Mouse (Mus musculus): ENCODE data around the gene Lzts2.
"Not testable (repeated sequence)": the region's sequence is repeated elsewhere in the genome, so short reads cannot be mapped to it uniquely, and the experiment has no call there.

Lzts2 gene

DNA sequence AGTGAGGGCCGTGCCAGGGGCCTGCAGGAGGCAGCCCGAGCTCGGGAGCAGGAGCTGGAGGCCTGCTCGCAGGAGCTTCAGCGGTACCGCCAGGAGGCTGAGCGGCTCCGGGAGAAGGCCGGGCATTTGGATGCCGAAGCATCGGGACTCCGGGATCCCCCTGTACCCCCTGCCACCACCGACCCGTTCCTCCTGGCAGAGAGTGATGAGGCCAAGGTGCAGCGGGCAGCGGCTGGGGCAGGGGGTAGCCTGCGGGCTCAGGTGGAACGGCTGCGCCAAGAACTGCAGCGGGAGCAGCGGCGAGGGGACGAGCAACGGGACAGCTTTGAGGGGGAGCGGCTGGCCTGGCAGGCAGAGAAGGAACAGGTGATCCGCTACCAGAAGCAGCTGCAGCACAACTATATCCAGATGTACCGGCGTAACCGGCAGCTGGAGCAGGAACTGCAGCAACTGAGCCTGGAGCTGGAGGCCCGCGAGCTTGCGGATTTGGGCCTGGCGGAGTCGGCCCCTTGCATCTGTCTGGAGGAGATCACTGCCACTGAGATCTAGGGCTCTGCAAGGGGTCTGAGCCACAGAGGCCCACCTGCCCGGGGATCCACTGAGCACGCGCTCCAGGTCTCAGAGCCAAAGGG lies 11.8 kb downstream of the Lzts2 start:
- DNase-seq (ENCODE audit: low spot score in 2 of 2): no peak

DNA sequence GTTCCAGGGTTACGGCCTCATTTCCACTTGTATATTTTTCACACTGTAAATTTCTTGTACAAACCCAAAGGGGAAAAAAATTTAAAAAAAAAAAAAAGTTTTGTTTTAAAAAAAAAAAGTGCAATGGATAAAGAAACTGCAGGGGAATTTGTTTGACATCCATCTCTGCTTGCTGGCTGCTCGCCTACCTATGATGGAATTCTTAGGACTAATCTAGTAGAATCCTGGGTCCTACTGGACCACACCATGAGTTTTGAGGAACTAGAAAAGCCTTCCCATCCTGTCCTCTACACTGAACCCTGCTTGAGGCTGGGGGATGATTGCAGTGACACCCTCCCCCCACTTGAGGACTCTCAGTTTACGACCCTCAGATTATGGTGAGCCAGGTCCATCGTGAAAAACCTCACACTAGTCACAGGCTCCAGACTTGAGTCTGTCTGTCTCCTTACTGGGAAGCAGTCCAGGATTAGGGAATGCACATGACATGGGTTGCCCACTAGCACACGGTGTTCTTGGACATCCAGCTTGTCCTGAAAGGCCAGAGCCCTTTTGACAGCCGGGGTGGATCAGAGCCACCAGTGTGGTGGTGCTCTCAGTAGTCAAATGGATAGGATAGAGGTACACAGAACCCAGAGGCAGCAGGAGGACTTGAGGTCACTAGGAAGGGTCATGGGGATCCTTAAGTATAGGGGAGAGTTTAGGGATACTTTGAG lies 12.9 kb downstream of the Lzts2 start:
- no peak for DNase-seq (ENCODE audit: low spot score in 2 of 2)

DNA sequence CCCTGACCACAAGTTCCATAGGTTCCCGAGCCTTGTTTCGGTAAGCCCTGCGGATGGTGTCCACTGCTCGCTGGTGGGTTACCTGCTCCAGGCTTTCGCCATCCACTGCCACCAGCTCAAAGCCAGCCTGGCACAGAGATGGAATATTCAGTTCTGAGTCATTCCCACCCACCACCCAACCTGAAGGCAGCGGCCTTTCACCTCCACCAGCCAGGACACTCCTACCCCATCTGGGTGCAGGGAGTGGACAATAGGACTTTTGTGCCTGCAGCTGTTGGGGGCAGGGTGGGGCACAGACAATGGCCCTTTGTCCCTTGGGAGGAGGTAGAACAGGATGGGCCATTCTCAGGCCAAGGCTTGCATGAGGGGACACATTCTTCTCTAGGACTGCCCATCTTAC lies 13.6 kb downstream of the Lzts2 start:
- DNase-seq (ENCODE audit: low spot score in 2 of 2): no peak

DNA sequence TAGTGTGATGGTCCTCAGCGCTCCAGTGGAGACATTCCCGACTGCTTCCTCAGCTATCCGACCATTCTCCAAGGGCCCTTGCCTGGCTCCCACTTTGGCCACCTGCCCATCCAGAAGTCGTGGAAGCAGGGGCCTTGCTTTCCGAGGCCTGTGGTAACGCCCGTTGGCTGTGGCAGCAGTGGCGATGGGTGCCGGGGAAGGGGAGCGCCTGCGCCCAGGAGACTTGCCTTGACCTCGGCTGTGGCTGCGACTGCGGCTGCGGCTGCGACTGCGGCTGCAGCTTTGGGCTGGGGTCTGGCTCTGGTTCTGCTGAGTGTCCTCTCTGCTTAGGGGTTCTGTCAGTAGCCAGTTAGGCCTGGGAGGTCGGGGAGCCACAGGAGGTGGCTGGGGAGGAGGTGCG lies 14.5 kb downstream of the Lzts2 start:
- DNase-seq (ENCODE audit: low spot score in 2 of 2): no peak

DNA sequence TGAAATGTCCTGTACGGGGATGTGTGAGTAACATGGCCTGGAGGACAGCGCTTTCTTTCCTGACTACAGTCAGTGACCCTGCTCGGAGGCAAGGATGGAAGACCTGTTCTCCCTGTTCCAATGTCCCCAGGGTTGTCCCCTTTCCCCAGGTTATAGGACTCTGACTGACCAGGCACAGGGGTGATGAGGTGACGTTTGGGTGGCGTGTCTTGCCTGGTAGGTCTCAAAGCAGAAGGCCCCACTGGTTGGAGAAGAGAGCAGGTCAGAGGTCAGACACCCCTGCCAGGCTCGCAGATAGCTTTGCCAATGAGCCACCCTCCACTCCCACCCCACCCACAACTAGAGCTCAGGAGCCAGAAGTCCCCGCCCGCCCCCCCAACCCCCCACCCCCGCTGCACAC lies 15.4 kb downstream of the Lzts2 start:
- no peak for DNase-seq (ENCODE audit: low spot score in 2 of 2)

DNA sequence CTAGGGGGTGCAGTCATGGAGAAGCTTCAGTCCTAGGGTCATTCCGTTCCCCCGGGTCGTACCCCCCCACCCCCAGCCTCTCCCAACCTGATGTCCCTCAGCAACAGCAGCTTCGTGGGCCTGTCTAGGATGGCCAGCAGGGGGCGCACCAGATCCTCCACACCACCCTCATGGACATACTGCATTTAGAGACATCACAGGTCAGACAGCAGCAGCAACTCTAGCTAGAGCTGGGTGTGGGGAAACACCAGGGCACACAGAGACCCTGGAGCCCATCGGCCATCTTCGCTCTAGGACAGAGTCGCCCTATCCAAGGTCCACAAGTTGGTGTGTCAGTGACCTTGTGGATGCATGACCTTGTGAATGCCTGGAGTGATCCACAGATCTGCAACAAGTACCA lies 15.9 kb downstream of the Lzts2 start:
- peak in 1 of 2 experiments; percentile 48 for DNase-seq (ENCODE audit: low spot score in 2 of 2)

DNA sequence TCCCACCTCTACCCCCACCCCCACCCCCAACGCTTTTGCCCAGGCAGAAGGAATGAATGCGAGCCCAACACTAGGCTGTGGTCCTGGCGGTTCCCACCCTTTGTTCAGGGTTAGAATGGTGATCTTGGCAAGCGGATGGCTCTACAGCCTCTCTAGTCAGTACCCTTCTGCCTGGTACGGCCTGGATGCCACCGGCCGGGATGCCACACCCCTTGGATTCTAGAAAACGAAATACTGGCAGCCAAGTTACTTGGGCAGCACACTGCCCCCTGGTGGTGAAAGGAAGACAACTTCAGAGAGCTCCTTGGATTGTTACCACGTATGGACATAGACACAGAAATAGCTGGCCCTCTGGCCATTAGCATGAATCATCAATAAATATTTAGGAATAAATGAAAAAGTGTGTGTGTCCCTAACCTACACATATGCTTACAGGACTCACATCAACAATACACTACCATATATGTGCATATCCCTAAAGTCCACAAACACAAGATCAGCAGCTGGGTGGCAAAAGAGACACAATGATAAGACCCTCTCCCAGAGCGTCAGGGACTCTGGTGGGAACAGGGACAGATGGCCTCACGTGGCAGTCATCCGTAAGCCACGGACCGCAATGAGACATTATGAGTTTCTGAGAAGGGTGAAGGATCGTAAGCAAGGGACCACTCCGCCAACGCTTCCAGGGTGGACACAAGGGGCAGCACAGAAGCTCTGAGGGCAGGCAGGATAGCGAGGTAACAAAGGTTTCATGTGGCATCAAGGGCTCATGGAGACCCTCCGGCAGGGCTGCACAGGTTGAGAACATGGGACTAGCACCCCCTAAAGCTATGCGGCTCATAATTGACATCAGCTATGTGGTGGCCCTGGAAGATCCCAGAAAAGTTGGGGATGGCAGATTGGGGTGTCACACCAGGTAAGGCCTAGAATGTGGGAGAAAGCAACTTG lies 16.8 kb downstream of the Lzts2 start:
- DNase-seq (ENCODE audit: low spot score in 2 of 2): peak; percentile 37 to 66

DNA sequence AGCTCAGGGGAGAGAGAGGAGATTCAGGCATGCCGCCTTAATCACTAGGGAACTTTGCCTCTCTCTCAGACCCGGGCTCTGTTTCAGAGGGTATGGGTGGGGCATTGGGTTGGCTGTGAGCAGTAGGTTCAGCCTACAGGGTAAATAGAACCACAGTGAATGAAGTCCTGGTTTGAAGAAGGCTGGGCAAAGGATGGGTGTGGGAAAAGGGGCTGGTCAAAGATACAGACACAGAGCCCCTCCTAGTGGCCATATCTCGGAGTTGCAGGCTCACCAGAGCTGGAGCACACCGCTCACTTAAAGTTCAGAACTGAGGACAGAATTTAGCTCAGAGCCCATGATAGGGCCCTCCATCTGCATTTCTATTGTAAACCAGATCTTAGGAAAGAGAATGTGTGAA lies 17.6 kb downstream of the Lzts2 start:
- DNase-seq (ENCODE audit: low spot score in 2 of 2): peak; percentile 48 to 69

DNA sequence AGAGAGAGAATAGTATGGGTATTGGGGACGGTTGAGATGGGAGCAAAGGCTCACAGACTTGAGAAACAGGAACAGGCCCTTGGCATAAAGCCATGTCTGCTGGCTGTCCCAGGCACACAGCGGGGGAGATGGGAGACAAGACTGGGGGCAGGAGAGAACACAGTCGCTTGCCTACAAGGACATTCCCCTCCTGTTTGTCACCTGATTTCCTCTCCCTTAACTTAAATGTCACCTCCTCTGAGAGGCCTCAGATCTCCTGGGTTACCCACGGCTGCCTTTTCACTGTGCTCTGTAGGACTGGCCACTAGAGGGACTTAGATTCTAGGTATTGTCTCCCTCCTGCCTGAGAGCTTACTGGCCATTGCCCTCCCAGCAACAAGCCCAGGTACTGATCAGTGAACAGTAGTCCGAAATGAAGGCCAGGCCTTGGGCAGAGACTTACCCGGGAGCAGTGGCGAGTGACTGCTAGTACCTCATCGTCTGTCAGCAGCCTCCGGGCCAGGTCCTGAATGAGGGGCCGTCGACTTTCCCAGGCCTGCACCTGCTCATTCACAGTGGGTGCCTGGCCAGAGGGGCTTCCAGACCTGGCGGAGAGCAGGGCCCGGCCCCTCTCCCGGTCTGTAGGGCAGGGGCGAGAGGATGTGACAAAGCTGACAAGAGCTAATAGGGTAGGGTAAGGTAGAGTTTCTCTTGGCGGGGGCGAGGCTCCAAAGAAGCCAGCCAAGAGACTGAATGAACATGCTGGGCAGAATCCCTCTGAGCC lies 18.5 kb downstream of the Lzts2 start:
- no peak for DNase-seq (ENCODE audit: low spot score in 2 of 2)

DNA sequence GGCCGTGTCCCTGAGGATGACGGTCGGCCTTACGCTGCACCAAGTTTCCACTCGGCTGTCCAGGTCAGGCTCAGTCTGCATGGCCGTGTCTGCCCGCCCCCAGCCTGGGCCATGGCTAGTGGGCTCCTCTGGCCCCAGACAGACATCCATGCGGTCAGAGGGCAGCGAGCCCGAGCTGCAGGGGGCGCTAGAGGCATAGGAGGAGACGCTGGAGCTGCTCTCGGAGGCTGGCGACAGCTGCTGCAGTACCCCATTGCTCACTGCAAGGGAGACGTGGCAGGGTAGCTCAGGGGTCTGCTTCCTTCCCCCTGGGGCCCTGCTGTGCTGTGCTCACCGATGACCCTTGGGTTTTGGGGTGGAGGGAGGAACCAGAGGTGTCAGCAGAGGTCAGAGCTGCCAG lies 22.7 kb downstream of the Lzts2 start:
- DNase-seq (ENCODE audit: low spot score in 2 of 2): peak in 1 of 2 experiments; percentile 63

DNA sequence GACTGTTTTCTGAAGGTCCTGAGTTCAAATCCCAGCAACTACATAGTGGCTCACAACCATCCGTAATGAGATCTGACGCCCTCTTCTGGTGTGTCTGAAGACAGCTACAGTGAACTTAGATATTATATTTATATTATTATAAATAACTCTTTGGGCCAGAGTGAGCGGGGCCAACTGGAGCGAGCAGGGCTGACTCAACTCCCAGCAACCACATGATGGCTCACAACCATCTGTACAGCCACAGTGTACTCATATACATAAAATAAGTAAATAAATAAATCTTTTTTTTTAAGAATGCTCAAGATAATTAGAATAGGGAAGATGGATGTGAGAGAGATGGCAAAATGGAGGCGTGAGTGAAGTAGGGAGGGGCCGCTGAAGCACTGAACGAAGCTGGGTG lies 24.0 kb downstream of the Lzts2 start:
- DNase-seq (ENCODE audit: low spot score in 2 of 2): not testable (repeated sequence)

DNA sequence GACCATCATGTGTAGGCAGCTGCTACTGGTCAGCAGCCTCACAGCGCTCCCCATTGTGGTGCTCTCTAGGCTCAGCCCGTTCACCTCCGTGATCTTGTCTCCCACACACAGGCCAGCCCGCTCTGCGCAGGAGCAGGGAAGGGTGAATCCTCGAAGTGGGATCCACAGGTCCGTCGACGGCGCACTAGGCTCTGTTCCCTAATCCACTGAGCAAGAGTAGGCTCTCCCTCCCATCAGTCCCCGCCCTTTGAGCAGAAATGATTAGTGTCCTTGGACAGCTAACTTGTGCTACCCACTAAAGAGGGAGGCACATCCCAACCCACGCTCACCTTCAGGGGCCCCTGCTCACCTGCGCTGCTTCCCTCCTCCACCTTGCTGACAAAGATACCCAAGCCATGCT lies 26.0 kb downstream of the Lzts2 start:
- DNase-seq (ENCODE audit: low spot score in 2 of 2): no peak

DNA sequence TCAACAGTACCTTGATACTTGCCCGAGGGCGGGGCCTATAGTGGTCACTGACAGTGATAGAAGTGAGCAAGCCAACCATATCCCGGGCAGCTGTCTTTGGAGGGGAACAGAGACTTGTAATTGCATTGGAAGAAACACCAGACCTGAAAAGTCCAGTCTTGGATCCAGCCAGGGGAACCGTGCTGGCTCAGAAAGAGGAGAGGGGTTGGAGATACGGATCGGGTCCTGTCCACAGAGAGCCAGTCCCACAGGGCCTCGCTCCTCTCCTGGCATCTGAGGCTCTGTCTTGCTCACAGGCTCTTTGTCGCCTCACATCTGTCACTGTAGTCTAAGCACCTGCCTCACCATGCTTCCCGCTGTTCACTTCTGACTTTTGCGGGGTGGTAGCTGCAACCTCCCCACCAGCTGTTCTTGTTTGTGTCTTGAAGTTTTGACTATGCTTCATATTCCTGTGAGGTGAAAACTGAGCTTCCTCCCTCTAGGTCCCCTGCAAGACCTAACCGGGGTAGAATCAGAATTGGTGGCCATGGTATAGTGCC lies 30.2 kb downstream of the Lzts2 start:
- DNase-seq (ENCODE audit: low spot score in 2 of 2): no peak

DNA sequence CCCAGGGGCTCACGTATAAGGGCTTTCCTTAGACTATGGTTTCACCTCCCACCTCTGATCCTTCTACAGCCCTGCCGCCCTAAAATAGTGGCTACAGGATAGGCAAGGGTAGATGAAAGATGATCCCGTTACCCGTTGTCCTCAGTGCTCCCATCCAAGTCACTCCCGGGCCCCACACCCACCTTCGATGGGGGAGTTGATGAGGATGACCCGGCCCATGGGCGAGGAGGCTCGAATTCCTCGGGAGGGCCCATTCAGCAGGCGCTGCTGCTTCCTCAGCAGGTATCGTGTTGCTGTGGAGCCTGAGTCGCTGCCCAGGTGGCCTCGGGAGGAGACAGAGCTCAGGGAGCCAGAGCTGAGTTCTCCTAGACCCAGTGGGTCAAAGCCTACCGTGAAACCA lies 31.0 kb downstream of the Lzts2 start:
- DNase-seq (ENCODE audit: low spot score in 2 of 2): no peak

DNA sequence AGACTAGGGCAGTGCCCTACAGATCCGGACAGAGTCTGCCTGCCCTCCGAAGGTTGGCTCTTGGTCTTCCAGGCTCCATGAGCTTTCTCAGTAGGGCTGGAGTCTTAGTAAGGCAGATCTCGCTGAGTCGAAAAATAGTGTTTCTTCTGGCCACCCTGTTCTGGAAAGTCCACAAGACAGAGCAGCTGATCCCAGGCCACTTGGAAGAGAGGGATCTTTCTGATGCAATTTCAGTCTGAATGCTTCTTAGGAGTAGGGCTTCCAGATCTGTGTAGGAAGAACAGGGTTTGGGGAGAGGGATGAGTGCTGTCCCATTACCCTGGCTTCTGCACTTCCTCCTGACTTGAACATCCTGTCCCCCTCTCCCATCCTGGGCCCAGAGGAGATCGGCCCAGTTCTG lies 31.4 kb downstream of the Lzts2 start, which contains the start of gene Pdzd7:
TSS of gene Pdzd7 (minus strand) at position 67 of the 400 bp plus-strand sequence.
- no peak for DNase-seq (ENCODE audit: low spot score in 2 of 2)

DNA sequence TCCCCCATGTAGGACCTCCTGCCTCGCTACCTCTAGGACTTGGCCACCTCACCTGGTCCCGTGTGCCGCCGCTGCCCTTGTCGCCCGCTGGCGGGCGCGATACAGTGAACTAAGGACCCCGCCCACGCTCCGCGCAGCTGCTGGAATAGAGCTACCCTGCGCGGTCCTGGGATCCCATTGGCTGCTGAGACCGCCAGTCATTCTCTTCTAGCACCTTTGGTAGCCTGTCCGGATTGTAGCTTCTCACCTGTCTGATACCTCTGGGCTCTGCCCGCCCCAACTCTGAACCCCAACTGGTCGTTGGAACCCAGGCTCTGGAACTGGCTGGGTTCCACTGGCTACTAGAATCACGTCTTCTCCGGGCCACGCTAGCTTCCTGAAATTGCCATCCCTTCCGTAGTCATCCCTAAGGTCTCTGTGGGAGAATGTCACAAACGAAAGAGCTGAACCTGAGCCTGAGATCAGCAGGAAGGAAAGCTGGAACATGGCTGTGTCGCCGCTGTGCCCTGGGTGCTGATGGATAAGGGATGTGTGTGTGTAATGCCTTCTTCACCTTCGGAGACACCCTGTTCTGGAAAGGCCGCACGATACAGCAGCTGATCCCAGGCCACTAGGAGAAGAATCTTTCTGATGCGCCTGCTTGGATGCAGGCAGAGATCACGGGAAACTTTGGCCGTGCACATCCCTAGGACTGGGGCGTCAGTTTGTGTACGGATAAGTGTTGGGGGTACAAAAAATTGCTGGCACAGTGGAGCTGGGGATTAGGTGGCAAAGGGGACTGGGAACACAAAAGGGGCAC lies 32.5 kb downstream of the Lzts2 start:
- DNase-seq (ENCODE audit: low spot score in 2 of 2): peak; percentile 81 to 86

DNA sequence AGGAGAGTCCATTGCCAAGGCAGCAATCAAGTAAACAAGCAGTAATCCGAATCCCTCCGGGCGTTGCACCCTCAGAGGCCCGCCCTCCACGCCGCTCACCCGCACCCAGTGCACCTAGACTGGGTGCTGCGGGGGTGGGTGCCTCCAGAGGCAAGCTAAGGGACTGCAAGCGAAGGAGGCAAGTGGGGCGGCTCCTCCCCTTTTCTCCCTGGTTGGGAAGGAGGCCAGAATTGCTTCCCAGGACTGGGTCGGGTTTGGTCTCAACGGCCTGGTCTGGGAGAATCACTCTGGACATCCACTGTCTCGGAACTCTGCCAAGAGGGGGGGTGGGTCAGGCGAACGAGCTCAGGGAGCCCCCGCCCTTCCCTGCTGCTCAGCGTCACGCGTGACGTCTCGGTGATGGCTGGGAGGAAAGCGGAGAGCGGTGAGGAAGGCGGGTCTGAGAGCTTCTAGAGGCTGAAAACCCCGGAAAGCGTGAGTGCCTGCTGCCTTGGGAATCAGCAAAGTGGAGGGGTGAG lies 33.3 kb downstream of the Lzts2 start, which contains the start of gene Sfxn3:
TSS of gene Sfxn3 (plus strand) at position 87 of the 518 bp plus-strand sequence.
- peak; percentile 88 to 92 for DNase-seq (ENCODE audit: low spot score in 2 of 2)

DNA sequence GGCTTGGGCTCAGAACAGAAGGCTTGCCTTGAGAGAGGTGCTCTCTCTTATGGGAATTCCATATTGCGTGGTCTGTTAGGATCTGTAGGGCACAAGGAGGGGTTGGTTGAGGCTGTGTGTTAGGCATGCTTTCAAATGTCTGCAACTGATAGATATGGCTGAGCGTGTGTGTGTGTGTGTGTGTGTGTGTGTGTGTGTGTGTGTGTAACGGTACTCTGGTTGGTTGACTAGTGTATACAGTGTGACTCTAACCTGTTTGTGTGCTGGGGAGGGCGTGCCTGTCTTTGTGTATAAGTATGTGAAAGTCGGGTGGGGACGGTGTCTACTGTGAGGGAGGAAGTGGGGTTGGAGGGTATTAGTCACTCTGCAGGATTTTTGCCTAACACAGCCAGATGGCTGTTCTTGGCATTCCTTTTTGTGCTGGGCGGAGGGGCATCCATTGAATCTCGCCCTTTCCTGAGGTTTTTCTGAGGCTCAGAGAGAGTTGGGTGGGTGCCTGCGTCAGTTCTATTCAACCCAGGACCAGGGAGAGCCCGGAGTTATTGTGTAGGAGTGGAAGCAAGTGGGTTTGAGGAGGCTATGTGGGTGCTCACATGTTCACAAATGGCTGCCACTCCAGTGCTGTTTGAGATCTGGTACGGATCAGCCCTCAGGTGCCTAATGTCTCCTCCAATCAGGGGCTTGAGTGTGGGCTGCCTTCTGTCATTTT lies 33.9 kb downstream of the Lzts2 start:
- peak; percentile 65 to 80 for DNase-seq (ENCODE audit: low spot score in 2 of 2)

DNA sequence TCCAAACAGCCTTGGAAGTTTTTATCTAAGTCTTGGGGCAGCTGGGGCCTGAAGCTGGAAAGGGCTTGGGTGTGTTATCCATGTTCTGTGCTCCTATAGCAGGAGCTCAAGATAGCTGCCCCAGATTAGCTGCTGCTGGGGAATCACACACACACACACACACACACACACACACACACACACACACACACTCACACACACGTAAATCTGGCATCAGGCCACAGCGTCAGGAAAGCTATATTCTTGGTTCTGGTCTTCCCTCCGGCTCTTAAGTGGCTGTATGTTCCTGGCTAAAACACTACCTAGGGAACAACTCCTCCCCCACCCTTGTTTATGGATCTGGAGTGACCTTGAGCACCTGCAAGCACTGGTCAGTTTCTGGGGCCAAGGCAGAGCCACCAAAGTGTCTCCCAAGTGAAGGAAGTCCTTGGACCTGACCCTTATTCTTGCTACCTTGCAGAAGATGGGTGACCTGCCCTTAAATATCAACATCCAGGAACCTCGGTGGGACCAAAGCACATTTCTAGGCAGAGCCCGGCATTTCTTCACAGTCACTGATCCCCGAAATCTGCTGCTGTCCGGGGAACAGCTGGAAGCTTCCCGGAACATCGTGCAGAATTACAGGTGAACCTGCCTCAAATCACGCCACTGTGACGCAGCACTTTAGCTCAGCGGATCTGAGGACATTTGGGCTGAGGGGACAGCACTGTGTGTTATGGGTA lies 34.6 kb downstream of the Lzts2 start:
- no peak for DNase-seq (ENCODE audit: low spot score in 2 of 2)

All from urinary bladder, adult 18-20 months (tissue).